Mouse (Mus musculus) left cerebral cortex, postnatal 10 days (tissue): ENCODE results near the gene Rps11. TPM values are rescaled to one million over a fixed set of nuclear protein-coding genes. Genes with fewer than 3 reads are reported as not detected.
A peak's percentile ranks its signal among the peaks of the same experiment; 100 is the strongest.

ENCODE experiments used
- DNase-seq, 2 experiments: peaks; one replicate each; pipeline ENCODE4 v3.0.0; 2021 to 2022; ENCODE audit warnings: low spot score in 2 of 2, mixed read lengths in 1 of 2; ENCODE audit errors: extremely low spot score in 1 of 2
- intact Hi-C: fragments of 180-260 bp; cut with DNase I; formaldehyde crosslinking; loops from one replicate; pipeline ENCODE4 v1.15.1; 2025
- microRNA-seq: library from miRNA; unstranded; fragments of <30 nt; microRNA quantifications from one replicate; pipeline ENCODE4 v1.2.0, GENCODE M21; 2022
- total RNA-seq, 2 experiments: library from RNA; stranded (reverse); gene quantifications; 2 replicates each; pipeline ENCODE4 v1.2.3; 2021

Gene Rps11
- total RNA-seq, 2 experiments from 2014 or later: 482 to 530 TPM

- intact Hi-C loops: no loop called here
- no peak for DNase-seq
Observed at GRCm38 (mm10) chr7:45077829-45078228, 46.4 kb downstream of the Rps11 start.

GRCm38 (mm10) chr7:45077322-45077721 lies 46.9 kb downstream of the Rps11 start:
- intact Hi-C loops: no loop called here

GRCm38 (mm10) chr7:45076501-45076900 lies 47.7 kb downstream of the Rps11 start:
- intact Hi-C loops: no loop called here

More at GRCm38 (mm10) chr7:45077322-45077721, 46.9 kb downstream of the Rps11 start:
- peak in 1 of 2 experiments; percentile 37 for DNase-seq

GRCm38 (mm10) chr7:45075405-45075804 lies 48.8 kb downstream of the Rps11 start:
- no peak for DNase-seq
- intact Hi-C loops: no loop called here

More at GRCm38 (mm10) chr7:45076501-45076900, 47.7 kb downstream of the Rps11 start:
- peak in 1 of 2 experiments; percentile 36 for DNase-seq

GRCm38 (mm10) chr7:45073949-45074348 lies 50.3 kb downstream of the Rps11 start:
- intact Hi-C loops: no loop called here
- no peak for DNase-seq

GRCm38 (mm10) chr7:45073171-45073707 lies 51.0 kb downstream of the Rps11 start:
- no peak for DNase-seq
- intact Hi-C loops: no loop called here

Small RNAs within 50 kb of the gene (microRNA-seq; reads per million reads assigned to microRNA genes)
- gene Mir150 (736 reads per million, percentile 74 among the genes with 10 or more reads in this experiment), gene Mir5121 (29.0 reads per million, percentile 45 among the genes with 10 or more reads in this experiment), gene Mir7055 (2.3 reads per million)

Other genes starting within 250 kb of the Rps11 start
- gene Med25, start 231.7 kb downstream of the Rps11 start, total RNA-seq: 100 to 1,000 TPM in 1 of 2 experiments, 10 to 100 TPM in 1; 98.0 to 110 TPM
- 10 to 100 TPM; 17.8 to 19.0 TPM for gene Fuz, start 228.4 kb downstream of the Rps11 start, total RNA-seq
- gene Ap2a1, start 194.9 kb downstream of the Rps11 start, total RNA-seq: 100 to 1,000 TPM; 356 to 358 TPM
- gene Tsks, start 181.2 kb downstream of the Rps11 start, total RNA-seq: 1 to 10 TPM; 1.0 to 1.7 TPM
- 10 to 100 TPM; 93.4 to 95.5 TPM for gene Cpt1c, start 149.6 kb downstream of the Rps11 start, total RNA-seq
- gene Prmt1, start 137.9 kb downstream of the Rps11 start, total RNA-seq: 100 to 1,000 TPM; 253 to 257 TPM
- 10 to 100 TPM; 25.5 to 32.2 TPM for gene Irf3, start 126.8 kb downstream of the Rps11 start, total RNA-seq
- gene Bcl2l12, start 125.7 kb downstream of the Rps11 start, total RNA-seq: 1 to 10 TPM; 3.8 to 5.1 TPM
- gene Scaf1, start 108.1 kb downstream of the Rps11 start, total RNA-seq: 100 to 1,000 TPM; 156 to 160 TPM
- gene Rras, start 106.5 kb downstream of the Rps11 start, total RNA-seq: 1 to 10 TPM; 8.7 to 9.6 TPM
- gene Prr12, start 71.6 kb downstream of the Rps11 start, total RNA-seq: 10 to 100 TPM; 67.4 to 68.0 TPM
- gene Nosip, start 62.0 kb downstream of the Rps11 start, total RNA-seq: 10 to 100 TPM; 50.1 to 52.3 TPM
- 1 to 10 TPM; 5.3 to 9.0 TPM for gene Prrg2, start 61.8 kb downstream of the Rps11 start, total RNA-seq
- 1 to 10 TPM; 6.4 to 7.5 TPM for gene Rcn3, start 32.2 kb downstream of the Rps11 start, total RNA-seq
- 10 to 100 TPM; 16.5 to 18.7 TPM for gene Fcgrt, start 20.6 kb downstream of the Rps11 start, total RNA-seq
- 100 to 1,000 TPM; 739 TPM for gene Rpl13a, start 4.3 kb upstream of the Rps11 start, total RNA-seq
- not detected for gene Gm45713, start 11.8 kb upstream of the Rps11 start, total RNA-seq
- gene Flt3l, start 12.0 kb upstream of the Rps11 start, total RNA-seq: 1 to 10 TPM; 2.7 to 3.3 TPM
- 10 to 100 TPM; 60.0 to 66.7 TPM for gene Pih1d1, start 29.9 kb upstream of the Rps11 start, total RNA-seq
- gene Aldh16a1, start 30.1 kb upstream of the Rps11 start, total RNA-seq: 10 to 100 TPM; 13.3 to 16.7 TPM
- 1,000 to 10,000 TPM; 1,057 to 1,070 TPM for gene Slc17a7, start 39.5 kb upstream of the Rps11 start, total RNA-seq
- under 1 TPM in 1 of 2 experiments, not detected in 1; 0.17 TPM for gene Gfy, start 55.1 kb upstream of the Rps11 start, total RNA-seq
- gene Pth2, start 56.6 kb upstream of the Rps11 start, total RNA-seq: not detected
- 1 to 10 TPM; 2.0 to 2.3 TPM for gene Ccdc155, start 80.5 kb upstream of the Rps11 start, total RNA-seq
- 10 to 100 TPM; 16.3 to 18.7 TPM for gene Dkkl1, start 87.7 kb upstream of the Rps11 start, total RNA-seq
- gene Tead2, start 91.3 kb upstream of the Rps11 start, total RNA-seq: 1 to 10 TPM; 6.6 to 6.8 TPM
- 1 to 10 TPM; 4.1 to 4.3 TPM for gene Cd37, start 114.7 kb upstream of the Rps11 start, total RNA-seq
- gene Slc6a16, start 116.6 kb upstream of the Rps11 start, total RNA-seq: 1 to 10 TPM; 1.4 to 1.7 TPM
- gene Slc6a21, start 153.1 kb upstream of the Rps11 start, total RNA-seq: under 1 TPM; 0.41 to 0.60 TPM
- 10 to 100 TPM; 20.5 to 32.2 TPM for gene Trpm4, start 209.3 kb upstream of the Rps11 start, total RNA-seq
- 1 to 10 TPM in 1 of 2 experiments, under 1 TPM in 1; 0.99 to 1.3 TPM for gene Hrc, start 210.9 kb upstream of the Rps11 start, total RNA-seq
- gene Ppfia3, start 242.6 kb upstream of the Rps11 start, total RNA-seq: 100 to 1,000 TPM; 142 to 147 TPM
- 100 to 1,000 TPM; 176 to 192 TPM for gene Lin7b, start 246.1 kb upstream of the Rps11 start, total RNA-seq